Mouse (Mus musculus) embryonic facial prominence, embryonic 14.5 days (tissue): ENCODE results near the gene Eme1. TPM values are rescaled to one million over a fixed set of nuclear protein-coding genes. Genes with fewer than 3 reads are reported as not detected.

Experiments
- ATAC-seq: fragments of 200-750 bp; cut with Nextera tagmentation; 2 replicates; pipeline ENCODE4 v1.8.0; 2017; ENCODE audit warnings: low read depth, moderate number of reproducible peaks, moderate TSS enrichment
- DNase-seq: peaks from one replicate; pipeline ENCODE4 v3.0.0-alpha.2; 2015; ENCODE audit warnings: low spot score
- H3K27ac ChIP-seq: fragments of 300-500 bp; sonication (generic); replicated peaks from 2 replicates; pipeline ENCODE4 v1.5.1; 2014; ENCODE audit warnings: low read depth, mild to moderate bottlenecking, low read length, moderate library complexity
- H3K27me3 ChIP-seq: fragments of 300-500 bp; sonication (generic); replicated peaks from 2 replicates; pipeline ENCODE4 v1.6.1; 2014; ENCODE audit warnings: low read length; ENCODE audit not compliant: control insufficient read depth, insufficient read depth
- H3K36me3 ChIP-seq: fragments of 300-500 bp; sonication (generic); 2 replicates; pipeline ENCODE4 v1.6.1; 2014; ENCODE audit warnings: low read length, mixed read lengths; ENCODE audit not compliant: control insufficient read depth, insufficient read depth
- H3K4me1 ChIP-seq: fragments of 300-500 bp; sonication (generic); 2 replicates; pipeline ENCODE4 v1.6.1; 2014; ENCODE audit warnings: antibody characterized with exemption, low read length; ENCODE audit not compliant: control insufficient read depth, insufficient read depth
- H3K4me2 ChIP-seq: fragments of 300-500 bp; sonication (generic); 2 replicates; pipeline ENCODE4 v1.6.1; 2014; ENCODE audit warnings: low read depth, mild to moderate bottlenecking, low read length, moderate library complexity, mixed read lengths
- H3K4me3 ChIP-seq: fragments of 300-500 bp; sonication (generic); 2 replicates; pipeline ENCODE4 v1.5.1; 2014; ENCODE audit warnings: low read depth, mild to moderate bottlenecking, low read length
- H3K9ac ChIP-seq: fragments of 300-500 bp; sonication (generic); 2 replicates; pipeline ENCODE4 v1.6.1; 2014; ENCODE audit warnings: low read depth, mild to moderate bottlenecking, low read length, moderate library complexity, mixed read lengths
- H3K9me3 ChIP-seq: fragments of 300-500 bp; sonication (generic); 2 replicates; pipeline ENCODE4 v1.6.1; 2016; ENCODE audit warnings: low read length; ENCODE audit not compliant: control insufficient read depth
- WGBS: fragments of 180-500 bp; shearing (Covaris S2); extraction: QIAGEN DNeasy Blood & Tissue Kit; methylation state at CpG from one replicate; pipeline ENCODE4 v1.1.7; 2014; 5-methylcytosine and 5-hydroxymethylcytosine counted together
- polyA plus RNA-seq: library from polyadenylated mRNA; unstranded; fragments of >200 nt; fragmentation: Nextera tagmentation; extraction: Ambion mirVana; gene quantifications from 2 replicates; pipeline ENCODE4 v1.2.1, GENCODE M21; 2014

Gene Eme1
- polyA plus RNA-seq, 1 experiment from 2014 or later: 12.6 TPM

- H3K27me3 ChIP-seq: no peaks in the 10 kb centered on the region
- peak; percentile 90 for ATAC-seq
- H3K27ac ChIP-seq: no peak overlapping the region
- no peaks in the 10 kb centered on the region for H3K36me3 ChIP-seq
- H3K9ac ChIP-seq: no peak overlapping the region
- no peaks in the 10 kb centered on the region for H3K9me3 ChIP-seq
- H3K4me2 ChIP-seq: no peak overlapping the region
- 23% methylated on average over 4 of the region's 4 CpGs for WGBS
- H3K4me1 ChIP-seq: no peaks in the 10 kb centered on the region
- no peak overlapping the region for H3K4me3 ChIP-seq
- DNase-seq: peak; percentile 74
Observed at GRCm38 (mm10) chr11:94615494-94615893, 38.3 kb downstream of the Eme1 start.

- DNase-seq: no peak
- Histone ChIP-seq H3K9ac (no peak overlapping the region), H3K36me3 (no peaks in the 10 kb centered on the region), H3K27me3 (no peaks in the 10 kb centered on the region), H3K4me2 (no peak overlapping the region), H3K27ac (no peak overlapping the region), H3K4me3 (no peak overlapping the region), H3K9me3 (no peaks in the 10 kb centered on the region), H3K4me1 (no peaks in the 10 kb centered on the region)
- no peak for ATAC-seq
- 77% methylated on average over 4 of the region's 4 CpGs for WGBS
Observed at GRCm38 (mm10) chr11:94614603-94615002, 39.2 kb downstream of the Eme1 start.

- ATAC-seq: no peak
- Histone ChIP-seq H3K4me2 (no peak overlapping the region), H3K27me3 (no peaks in the 10 kb centered on the region), H3K27ac (no peak overlapping the region), H3K4me3 (no peak overlapping the region), H3K36me3 (no peaks in the 10 kb centered on the region), H3K9ac (no peak overlapping the region), H3K4me1 (no peaks in the 10 kb centered on the region), H3K9me3 (no peaks in the 10 kb centered on the region)
- 77% methylated on average over 4 of the region's 4 CpGs for WGBS
- DNase-seq: no peak
Observed at GRCm38 (mm10) chr11:94610744-94611740, 42.7 kb downstream of the Eme1 start.

GRCm38 (mm10) chr11:94602356-94602955, 51.3 kb downstream of the Eme1 start:
- Histone ChIP-seq H3K9ac (peak overlapping the region; percentile 72), H3K4me1 (0 out of 2 replicates have a peak, but pooled peaks cover 8% of the 10 kb centered on the region), H3K27me3 (no peaks in the 10 kb centered on the region), H3K4me3 (peak overlapping the region; percentile 58), H3K27ac (no peak overlapping the region), H3K4me2 (peak overlapping the region; percentile 64), H3K36me3 (no peaks in the 10 kb centered on the region), H3K9me3 (no peaks in the 10 kb centered on the region)
- DNase-seq (no peak), ATAC-seq (no peak; the same call in 1 of the 2 replicates)
- WGBS: 64% methylated on average over 11 of the region's 11 CpGs

- Histone ChIP-seq H3K27ac (peak within 1 kb of the TSS; percentile 59; the same call in 1 of the 2 replicates), H3K4me2 (peak within 1 kb of the TSS; percentile 64), H3K9ac (peak within 1 kb of the TSS; percentile 72), H3K4me3 (peak within 1 kb of the TSS; percentile 58), H3K9me3 (no peaks in the 10 kb centered on the region), H3K36me3 (no peaks in the 10 kb centered on the region), H3K27me3 (no peaks in the 10 kb centered on the region), H3K4me1 (0 out of 2 replicates have a peak, but pooled peaks cover 8% of the 10 kb centered on the region)
- DNase-seq (peak; percentile 90), ATAC-seq (peak; percentile 92)
- 2% methylated on average over 34 of the region's 52 CpGs for WGBS
Observed at GRCm38 (mm10) chr11:94601321-94602281, 52.2 kb downstream of the Eme1 start, which contains the start of gene Acsf2. Acsf2 (minus strand) TSS chr11:94601871.

GRCm38 (mm10) chr11:94600447-94600846, 53.3 kb downstream of the Eme1 start:
- WGBS: 88% methylated on average over 7 of the region's 7 CpGs
- H3K27me3 ChIP-seq: no peaks in the 10 kb centered on the region
- no peak overlapping the region for H3K4me3 ChIP-seq
- H3K27ac ChIP-seq: no peak overlapping the region
- no peaks in the 10 kb centered on the region for H3K36me3 ChIP-seq
- H3K9me3 ChIP-seq: no peaks in the 10 kb centered on the region
- 0 out of 2 replicates have a peak, but pooled peaks cover 8% of the 10 kb centered on the region for H3K4me1 ChIP-seq
- H3K9ac ChIP-seq: no peak overlapping the region
- no peak for ATAC-seq
- H3K4me2 ChIP-seq: peak overlapping the region; percentile 64
- DNase-seq: no peak

- no peak overlapping the region for H3K27ac ChIP-seq
- no peak overlapping the region for H3K4me3 ChIP-seq
- H3K36me3 ChIP-seq: no peaks in the 10 kb centered on the region
- no peak overlapping the region for H3K4me2 ChIP-seq
- no peaks in the 10 kb centered on the region for H3K27me3 ChIP-seq
- WGBS: 62% methylated on average over 6 of the region's 6 CpGs
- no peaks in the 10 kb centered on the region for H3K9me3 ChIP-seq
- ATAC-seq: no peak
- no peak for DNase-seq
- 0 out of 2 replicates have a peak, but pooled peaks cover 8% of the 10 kb centered on the region for H3K4me1 ChIP-seq
- H3K9ac ChIP-seq: no peak overlapping the region
Observed at GRCm38 (mm10) chr11:94598437-94599120, 55.2 kb downstream of the Eme1 start.
